Mouse (Mus musculus): ENCODE data around the gene Cep164.
A peak's percentile ranks its signal among the peaks of the same experiment; 100 is the strongest.
"Not testable (repeated sequence)": the region's sequence is repeated elsewhere in the genome, so short reads cannot be mapped to it uniquely, and the experiment has no call there.

The Cep164 gene

DNA sequence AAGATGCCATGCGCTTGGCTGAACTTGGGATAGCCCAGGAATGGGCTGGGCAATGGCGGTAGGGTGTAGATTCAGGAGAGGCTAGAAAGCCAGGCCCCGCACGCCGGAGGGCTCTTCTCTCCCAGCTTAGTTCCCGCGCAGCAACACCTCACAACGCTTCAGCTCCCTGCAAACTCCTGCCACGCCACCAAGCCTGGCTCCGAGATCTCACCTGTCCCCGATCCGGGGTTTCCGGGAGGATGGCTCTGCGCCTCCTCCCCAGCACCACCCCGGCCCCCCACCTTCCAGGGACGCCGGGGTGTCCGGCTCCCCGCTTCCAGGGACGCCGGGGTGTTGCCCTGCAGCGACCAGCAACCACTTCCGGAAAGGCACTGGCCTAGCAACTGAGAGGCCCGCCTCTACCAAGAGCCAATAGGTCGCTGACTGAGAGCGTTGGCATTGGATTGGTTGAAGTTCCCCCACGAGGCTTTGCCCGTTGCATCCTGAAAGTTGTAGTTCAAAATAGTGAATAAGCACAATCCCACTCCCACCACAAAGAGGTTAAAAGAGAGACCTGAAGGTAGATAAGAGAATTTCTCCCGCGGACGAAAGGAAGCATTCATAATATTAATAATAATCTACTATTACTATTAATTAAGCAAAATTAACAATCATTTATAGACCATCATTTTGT, at the start of gene Cep164:
Gene Cep164 (minus strand): TSS at position 401 of the 673 bp plus-strand sequence.
- DNase-seq = peak; percentile 100

DNA sequence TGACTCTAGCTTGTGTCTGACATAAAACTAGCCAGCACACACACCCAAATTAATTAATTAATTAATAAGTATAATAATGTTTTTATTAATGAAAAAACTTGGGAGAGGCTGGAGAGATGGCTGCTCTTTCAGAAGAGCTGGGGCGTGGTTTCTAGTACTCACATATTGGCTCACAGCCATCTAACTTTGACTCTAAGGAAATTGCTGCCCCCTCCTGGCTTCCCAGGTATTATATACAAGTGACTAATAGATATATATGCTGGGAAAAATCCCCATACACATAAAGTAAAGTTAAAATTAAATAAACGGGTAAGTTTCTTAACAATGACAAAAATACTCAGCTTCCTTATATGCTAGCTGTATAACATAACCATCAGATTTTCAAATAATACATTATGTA, 49.4 kb upstream of the Cep164 start:
- no peak for DNase-seq

DNA sequence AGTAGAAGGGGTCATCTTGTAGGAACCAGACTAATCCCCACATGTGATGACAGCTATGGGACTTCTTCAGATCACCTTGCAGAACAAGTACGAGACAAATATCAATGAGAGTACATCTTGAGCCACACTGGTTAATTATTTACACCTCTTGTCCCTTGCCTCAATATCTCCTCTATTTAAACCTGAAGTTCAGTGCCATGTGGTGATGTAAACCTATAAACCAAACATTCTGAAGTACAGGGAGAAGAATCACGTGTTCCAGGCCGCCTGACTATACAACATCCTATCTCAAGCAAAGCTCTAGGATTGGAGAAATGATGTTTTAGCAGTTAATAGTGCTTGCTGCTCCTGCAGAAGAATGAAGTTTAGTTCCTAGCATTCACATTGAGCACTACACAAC, 41.8 kb upstream of the Cep164 start:
- no peak for DNase-seq

DNA sequence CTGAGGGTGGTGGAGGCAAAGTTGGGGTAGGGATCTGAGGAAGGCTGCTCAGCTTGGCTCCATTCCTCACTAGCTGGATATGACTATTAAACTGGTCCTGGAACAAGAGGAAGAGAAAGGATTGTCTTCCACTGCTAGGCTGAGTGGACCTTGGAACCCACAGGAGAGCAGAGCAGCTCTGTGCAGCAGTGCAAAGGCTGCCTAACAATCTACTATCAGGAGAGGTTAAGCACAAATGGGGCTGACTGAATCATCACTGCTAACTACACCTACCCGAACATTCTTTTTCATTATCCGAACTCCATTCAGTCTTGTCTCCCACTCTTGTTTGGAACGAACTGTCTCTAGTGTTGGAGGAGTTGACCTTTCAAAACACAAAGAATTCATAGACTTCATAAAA, 40.7 kb upstream of the Cep164 start:
- DNase-seq = no peak

DNA sequence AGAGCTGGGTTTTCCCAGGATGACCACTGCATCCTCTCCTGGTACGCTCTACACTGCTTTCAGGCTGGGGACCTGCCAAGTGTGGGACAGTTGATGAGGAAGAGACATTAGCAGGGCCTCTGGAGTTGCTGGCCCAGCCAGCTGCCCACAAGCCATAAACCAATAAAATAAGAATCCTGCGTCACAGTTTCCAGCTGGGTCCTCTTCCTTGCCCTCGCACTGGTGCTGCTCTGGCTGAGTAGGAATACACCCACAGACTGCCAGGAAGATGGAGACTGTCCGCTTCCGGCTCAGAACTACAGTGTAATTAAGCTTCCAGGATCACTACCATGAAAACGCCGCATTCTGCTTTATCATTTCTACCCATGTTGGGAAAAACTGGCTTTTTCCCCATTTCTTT, 33.3 kb upstream of the Cep164 start:
- DNase-seq = no peak

DNA sequence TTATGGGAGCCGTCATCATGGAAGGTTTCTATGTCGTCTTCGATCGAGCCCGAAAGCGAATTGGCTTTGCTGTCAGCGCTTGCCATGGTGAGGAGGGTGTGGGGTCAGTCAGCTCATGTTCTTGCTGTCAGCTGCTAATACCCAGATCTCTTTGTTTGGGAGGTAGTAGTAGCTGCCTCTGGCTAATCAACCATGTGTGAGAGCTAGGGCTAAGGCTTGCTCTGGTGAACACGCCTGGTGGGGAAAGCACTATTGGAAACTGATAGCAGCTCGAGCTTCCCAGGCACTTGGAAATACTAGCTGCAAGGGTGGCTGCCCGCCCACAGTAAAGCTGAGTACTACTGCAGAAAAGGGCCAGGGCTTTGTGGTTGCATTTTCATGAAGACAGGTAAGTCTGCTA, 30.9 kb upstream of the Cep164 start:
- DNase-seq = no peak

DNA sequence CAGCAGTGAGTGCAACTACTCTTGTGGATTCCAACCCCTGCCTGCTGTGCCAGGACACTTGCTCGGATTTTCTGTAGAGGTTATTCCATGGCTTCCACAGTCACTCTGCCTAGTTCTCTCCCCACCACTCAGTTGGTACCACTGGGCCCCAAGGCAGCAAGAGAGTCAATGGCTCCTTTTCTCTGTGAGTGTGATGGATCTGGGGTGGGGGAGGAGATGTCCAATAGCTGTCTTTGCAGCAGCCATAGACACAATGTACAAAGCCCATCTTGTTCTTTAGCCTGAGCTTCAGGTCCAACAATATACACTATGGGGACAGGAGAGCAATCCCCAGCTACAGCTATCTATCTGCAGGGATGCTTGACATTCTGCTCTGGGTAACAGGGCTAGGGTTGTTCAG, 25.6 kb upstream of the Cep164 start:
- DNase-seq = no peak

DNA sequence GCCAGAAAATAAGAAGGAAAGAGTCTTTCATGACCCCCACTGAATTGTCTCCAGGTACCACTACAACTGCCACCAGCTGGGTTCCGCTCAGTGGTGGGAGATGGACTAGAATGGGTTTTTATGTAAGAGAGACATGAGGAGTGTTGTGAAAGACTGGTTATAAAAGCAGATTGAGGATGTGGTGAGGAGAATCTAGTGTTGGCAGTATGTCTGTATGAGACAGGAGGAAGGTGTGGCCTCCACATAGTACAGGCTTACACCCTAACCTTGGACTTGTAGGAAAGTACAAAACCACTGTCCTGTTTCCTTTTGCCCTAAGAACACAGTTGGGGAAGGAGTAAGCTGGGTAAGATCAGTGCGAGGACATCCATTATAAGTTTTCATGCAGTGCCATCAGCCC, 25.2 kb upstream of the Cep164 start:
- no peak for DNase-seq

DNA sequence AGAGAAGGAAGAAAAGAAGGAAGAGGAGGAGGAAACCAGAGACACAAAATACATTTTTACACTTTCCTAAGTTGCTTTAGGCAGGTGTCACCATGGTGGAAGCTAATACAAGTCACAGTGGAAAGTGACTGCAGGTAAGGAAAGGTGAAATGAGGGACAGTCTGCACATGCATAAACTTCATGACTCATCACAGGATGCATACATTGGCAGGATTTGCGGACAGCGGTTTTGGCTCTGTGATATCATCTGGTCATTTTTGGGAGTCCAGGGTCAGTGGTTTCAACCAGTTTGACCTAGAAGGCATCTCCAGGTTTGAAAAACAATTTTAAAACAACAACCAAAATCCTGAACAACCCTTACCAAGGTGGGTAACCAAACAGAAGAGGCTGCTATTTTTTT, 23.3 kb upstream of the Cep164 start:
- no peak for DNase-seq

DNA sequence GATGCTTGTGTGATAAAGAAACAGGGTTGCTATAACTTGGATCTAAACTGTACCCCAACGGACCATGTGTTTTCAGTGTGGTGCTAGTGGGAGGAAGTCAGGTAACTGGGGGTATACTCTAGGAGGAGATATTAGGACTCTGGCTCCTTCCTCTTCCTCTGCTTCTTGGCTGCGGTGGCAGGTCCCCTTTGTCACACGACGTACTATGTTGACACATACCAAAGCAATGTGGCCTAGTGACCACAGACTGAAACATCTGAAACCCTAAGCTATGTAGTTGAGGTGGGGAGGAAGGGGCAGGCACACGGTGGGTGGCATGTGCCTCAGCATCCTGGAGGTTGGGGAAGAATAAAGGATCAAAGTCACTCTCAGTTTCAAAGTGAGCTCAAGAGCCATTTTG, 22.8 kb upstream of the Cep164 start:
- DNase-seq = no peak

DNA sequence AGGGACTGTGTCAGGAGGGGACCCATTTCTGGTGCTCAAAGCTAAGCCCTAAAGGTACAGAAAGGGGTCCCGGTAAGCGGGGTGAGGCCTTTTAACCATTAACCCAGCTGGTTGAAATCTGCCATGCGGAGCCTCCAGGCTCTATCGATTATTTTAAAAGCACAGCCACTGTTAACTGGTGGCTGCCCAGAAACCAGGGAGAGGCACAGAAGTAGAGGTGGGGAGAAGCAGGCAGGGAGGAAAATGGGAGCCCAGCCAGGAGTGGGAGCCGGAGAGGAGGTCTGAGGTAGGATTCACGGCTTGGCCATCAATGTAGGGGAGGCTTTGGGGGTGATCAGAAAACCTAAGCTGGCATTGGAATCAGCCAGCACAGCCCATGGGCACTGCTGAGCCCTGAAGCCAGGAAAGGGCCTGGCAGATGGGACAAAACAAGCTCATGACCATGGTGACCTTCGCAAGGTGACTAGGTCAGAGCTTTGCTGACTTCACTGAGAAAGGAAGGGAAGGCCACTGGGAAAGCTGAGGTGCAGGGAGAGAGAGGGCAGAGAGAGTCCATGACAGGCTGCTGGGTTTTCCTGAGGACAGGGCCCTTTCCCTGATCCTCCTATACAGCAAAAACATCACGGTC, 22.2 kb upstream of the Cep164 start:
- peak; percentile 93 for DNase-seq

DNA sequence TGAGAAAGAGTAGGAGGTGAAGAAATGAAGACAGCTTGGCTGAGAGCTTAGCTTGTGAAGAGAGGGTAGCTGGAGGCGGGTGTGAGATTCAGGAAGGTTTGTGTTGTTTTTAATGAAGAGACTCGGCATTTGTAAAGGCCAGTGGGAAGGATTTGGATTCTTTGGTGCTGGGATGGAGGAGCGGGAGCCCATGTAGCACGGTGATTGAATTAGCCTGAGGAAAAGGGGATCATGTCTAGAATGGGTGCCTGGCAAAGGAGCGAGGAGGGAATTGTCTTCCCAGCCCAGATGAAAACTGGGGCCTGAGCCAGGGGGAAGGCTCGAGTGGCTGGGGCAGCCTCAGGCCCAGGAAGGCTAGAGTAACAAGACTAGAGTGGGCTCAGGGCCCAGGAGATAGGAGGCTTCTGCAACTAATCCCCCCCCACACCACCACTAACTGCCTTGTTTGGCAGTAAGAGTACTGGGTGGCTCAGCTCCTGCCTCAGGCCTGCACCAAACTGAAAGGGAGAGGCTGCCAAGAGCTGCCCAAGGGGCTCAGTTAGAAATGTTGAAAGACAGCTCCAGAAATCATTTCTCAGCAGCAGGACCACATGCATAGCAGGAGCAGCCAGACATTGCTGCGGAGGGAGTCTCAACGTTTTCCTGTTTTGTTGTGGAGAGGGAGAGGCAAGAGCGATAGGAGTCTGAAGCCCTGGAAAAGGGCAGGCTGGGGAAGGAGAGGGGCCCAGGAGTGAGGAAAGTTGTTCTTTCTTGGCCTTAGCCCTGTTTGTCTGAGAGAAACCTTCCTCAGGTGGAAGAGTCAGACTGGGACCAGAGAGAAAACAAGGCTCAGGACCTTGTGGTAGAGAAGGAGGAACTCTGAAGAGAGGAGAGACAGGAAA, 21.3 kb upstream of the Cep164 start:
- DNase-seq = peak; percentile 98

DNA sequence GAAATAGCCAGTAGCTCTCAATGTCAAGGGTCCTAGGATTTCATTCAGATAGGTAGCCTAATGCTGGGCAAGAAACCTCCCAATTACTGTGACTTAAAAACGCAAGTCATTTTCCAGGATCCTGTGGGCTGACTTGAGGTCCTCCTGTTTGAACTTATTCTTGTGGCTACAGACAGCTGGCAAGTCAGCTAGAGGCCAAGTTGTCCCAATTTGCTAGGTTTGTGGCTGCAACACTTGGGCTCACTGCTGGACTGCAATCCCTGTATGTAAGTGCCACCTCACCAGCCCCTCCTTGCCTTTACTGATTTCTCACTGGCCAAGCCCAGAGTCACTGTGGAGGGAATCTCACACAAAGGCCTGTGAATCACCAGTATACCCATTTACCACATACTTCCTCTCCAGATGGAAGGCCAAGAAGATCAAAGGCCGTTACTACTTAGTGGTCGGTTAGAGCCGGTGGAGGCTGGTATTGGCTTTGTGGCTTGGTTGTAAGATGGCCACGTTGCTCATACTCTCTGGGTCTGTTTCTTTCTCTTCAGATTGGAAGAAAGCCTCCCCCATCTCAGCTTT, 18.5 kb upstream of the Cep164 start:
- no peak for DNase-seq

DNA sequence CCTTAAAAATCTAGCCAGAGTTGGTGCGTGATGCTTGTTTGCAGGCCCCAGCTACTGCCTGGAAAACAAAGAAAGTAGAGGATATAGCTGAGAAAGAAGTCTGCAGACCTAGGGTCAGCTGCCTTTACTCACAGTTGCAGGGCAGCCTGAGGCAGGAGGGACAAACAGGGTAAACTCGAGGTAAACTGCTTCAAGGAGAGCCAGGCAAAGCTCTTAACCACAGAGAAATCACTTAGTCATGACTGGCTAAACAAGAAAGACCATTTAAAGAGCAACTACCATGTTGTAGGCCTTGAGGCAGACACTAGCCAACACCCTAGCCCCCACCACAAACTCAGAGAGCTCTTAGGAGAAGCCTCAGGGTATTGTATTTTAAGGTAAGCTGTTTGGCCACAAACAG, 17.7 kb upstream of the Cep164 start:
- not testable (repeated sequence) for DNase-seq

DNA sequence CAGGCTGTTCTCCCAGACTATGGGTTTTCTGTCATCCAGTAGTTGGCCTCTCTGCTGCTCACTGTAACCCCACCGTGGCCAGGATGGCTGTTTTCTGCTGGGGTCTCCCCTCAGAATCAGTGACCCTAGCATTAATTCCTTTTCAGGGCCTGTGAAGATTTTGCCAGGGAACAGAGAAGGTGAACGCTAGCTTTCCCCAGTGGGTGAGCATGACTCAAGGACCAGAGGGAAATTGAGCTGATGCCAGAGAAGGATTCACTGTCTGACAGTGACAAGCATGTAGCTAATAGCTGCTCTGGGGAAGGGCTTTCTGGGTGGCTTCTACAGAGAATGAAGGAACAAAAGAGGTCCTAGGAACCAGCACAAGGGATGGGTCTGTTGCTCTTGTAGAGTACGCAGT, 17.1 kb upstream of the Cep164 start:
- DNase-seq = no peak

DNA sequence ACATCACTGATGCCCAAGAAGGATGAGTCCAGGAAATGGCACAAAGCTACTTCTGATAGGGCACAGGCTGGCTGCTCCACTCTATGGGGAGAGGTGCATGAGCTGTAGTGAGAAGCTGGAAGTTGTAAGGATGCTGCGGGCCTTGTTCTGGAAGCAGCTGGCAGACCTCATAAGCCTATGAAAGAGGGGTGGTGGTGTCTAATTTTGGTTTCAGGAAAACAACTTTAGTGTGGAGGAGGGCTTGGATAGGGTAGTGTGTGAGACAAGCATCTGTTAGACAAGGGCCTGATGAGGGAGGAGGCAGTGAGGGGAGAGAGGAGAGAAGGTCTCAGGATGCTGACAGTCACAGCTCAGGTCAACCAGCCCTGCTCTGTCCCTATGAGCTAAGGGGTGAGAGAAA, 15.3 kb upstream of the Cep164 start:
- no peak for DNase-seq

DNA sequence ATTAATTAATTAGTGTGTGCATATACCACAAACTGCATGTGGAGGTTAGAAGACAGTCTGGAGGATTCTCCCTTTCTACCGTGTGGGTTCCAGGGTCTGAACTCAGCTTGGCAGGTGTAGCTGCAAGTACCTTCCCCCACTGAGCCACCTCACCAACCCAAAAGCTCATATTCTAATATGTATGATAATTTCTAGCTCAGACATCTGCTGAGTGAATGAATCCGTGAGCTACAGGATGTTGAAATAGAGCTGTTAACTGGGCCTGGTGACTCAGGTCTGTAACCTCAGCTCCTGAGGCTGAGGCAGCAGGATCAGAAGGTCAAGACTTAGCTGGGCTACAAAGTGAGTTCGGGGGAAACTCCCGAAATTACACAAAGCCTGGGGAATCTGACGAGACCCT, 14.5 kb upstream of the Cep164 start:
- DNase-seq = no peak

DNA sequence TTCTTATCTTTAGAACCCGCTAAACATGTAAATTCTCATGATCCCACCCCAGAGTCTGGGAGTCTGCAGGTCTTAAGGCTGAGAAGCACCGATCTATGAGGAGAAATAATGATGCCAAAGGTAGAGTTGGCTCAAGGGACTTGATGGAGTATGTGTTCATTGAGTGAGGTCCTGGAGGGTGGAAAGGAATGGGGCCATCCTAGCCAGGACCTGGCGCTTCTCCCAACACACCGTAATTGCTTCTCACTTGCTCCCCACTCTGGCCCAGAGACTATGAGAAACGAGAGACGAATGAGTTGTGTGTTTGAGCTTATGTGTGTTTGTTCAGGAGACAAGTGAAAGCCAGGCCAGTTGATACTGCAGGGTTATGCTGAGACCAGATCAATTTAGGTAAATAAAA, 13.0 kb upstream of the Cep164 start:
- peak; percentile 87 for DNase-seq

DNA sequence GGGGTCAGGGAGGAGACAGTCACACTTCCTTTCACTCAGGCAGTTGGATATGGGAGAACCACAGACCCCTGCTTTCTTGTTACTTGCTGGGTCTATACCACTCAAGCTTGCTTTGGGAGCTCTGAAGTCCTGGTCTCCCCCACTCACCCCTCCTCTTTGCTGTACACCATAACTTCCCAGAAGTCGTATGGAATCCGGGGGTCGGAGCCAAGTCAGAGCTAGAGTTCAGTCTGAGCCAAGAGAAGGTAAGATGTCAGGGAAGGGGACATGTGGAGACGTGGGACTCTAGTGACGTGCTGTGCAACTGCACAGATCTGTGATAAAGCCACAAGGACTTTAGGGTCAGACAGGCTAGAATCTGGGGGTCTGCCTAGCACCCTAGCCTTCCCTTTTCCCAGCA, 11.8 kb upstream of the Cep164 start:
- no peak for DNase-seq

DNA sequence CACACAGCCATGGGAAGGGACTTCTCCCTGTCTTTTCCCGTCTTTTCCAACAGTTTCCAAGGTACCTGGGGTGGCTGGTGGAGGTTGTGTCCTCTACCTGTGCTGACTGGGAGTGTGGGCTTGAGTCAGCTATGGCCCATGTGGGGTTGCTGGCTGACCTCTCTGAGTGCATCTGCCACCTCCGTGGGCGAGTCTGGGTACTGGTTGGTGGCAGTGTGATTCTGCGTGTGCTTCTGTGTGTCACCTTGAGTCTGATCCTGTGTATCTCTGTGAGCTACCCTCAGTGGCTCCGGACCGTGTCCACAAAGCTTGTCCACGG, 11.4 kb upstream of the Cep164 start:
- DNase-seq = peak; percentile 90

DNA sequence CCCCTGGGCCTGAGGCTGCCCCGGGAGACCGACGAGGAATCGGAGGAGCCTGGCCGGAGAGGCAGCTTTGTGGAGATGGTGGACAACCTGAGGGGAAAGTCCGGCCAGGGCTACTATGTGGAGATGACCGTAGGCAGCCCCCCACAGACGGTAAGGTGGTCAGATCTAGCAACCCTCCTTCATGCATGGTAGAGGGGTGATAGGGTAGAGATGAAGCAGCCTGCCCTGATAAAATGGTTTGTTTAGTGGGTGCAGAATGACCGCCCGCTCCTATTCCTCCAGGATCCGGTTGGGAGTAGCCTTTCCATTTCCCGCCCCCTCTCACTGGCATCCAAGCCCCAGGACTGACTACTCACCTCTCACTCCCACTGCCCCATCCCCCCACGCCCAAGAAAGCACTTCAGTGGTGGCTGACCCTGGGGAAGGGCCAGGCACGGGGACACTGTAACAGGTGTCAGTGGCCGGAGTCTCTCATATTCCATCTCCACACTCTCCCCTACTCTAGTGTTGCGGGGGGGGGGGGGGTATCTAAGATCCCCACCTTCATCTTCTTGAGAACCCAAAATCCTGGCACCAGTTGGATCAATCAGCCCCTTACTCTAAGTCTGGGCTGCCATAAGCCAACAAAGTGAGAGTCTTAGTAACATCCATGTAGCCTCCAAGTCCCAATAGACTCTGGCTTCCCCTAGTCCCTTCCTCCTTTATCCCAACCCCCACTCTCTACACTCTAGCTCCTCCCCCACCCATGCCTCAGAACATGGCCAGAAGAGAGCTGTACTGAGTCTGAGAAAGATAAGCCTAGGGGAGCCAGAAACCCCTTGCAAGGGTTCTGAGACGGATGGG, 10.9 kb upstream of the Cep164 start:
- DNase-seq = peak; percentile 94

DNA sequence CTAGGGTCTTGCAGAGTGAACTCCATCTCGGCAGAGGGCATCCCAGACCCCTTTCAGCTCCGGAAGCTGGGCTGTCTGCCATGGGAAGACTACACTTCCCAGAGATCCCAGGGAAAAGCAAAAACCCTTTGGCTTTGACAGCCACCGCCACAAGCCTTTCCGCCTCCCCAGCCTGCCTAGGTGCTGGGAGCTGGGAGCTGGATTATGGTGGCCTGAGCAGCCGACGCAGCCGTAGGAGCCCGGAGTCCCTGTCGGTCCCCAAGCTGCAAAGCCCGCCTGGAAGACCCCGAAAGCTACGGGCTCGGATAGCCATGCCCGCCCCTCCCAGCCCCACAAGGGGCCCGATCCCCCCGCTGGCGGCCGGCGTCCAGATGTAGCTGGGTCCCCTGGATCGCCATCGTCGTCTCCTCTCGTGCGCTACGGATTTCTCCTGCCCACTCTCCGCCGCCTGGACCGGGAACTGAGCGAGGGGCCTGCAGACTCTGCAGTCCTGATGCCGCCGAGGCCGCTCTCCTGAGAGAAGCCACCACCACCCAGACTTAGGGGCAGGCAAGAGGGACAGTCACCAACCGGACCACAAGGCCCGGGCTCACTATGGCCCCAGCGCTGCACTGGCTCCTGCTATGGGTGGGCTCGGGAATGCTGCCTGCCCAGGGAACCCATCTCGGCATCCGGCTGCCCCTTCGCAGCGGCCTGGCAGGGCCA, 10.1 kb upstream of the Cep164 start, which contains the start of gene Bace1:
Gene Bace1 (plus strand): TSS at position 147 of the 705 bp plus-strand sequence.
- DNase-seq = peak; percentile 98

Measured in heart, adult 11 months (tissue).